Mouse (Mus musculus) MEL (cell line): ENCODE results near the gene Ldlrad2. TPM values are rescaled to one million over a fixed set of nuclear protein-coding genes. Genes with fewer than 3 reads are reported as not detected.

Experiments used
- DNase-seq: peaks from one replicate; pipeline ENCODE4 v3.0.0; 2011; ENCODE audit warnings: low read depth, low spot score
- H3K27ac ChIP-seq: 2 replicates; pipeline ENCODE4 v1.5.1; 2012; ENCODE audit warnings: low read depth, mild to moderate bottlenecking, control low read depth, low read length, moderate library complexity; ENCODE audit not compliant: control insufficient read depth
- H3K27me3 ChIP-seq, 2 experiments: fragments of 150-350 bp in 1 of 2; sonication (generic) in 1 of 2; 2 replicates each; pipeline ENCODE4 v1.6.1; 2012; ENCODE audit warnings: low read length in 2 of 2, mild to moderate bottlenecking in 2 of 2, improper control_type of control experiment in 1 of 2, moderate library complexity in 1 of 2; ENCODE audit not compliant: insufficient read depth in 2 of 2, control insufficient read depth in 1 of 2
- H3K36me3 ChIP-seq, 2 experiments: 2 replicates each; pipeline ENCODE4 v1.6.1; 2012 to 2014; ENCODE audit warnings: low read length in 2 of 2, improper control_type of control experiment in 1 of 2, inconsistent platforms in 1 of 2, mild to moderate bottlenecking in 1 of 2; ENCODE audit not compliant: insufficient read depth in 2 of 2, control insufficient read depth in 1 of 2
- H3K4me1 ChIP-seq, 2 experiments: fragments of 150-350 bp in 1 of 2; sonication (generic) in 1 of 2; 2 replicates each; pipeline ENCODE4 v1.6.1; 2012; ENCODE audit warnings: low read length in 2 of 2, improper control_type of control experiment in 1 of 2, mild to moderate bottlenecking in 1 of 2; ENCODE audit not compliant: insufficient read depth in 2 of 2, control insufficient read depth in 1 of 2
- H3K4me3 ChIP-seq, 2 experiments: fragments of 150-350 bp in 1 of 2; sonication (generic) in 1 of 2; 2 replicates each; pipeline ENCODE4 v1.5.1; 2012; ENCODE audit warnings: low read depth in 2 of 2, low read length in 2 of 2, mild to moderate bottlenecking in 2 of 2, moderate library complexity in 2 of 2, control low read depth in 1 of 2, improper control_type of control experiment in 1 of 2; ENCODE audit not compliant: control insufficient read depth in 1 of 2, insufficient read depth in 1 of 2
- H3K79me2 ChIP-seq: 2 replicates; pipeline ENCODE4 v1.6.1; 2012; ENCODE audit warnings: mild to moderate bottlenecking, low read length, moderate library complexity; ENCODE audit not compliant: control insufficient read depth, poor library complexity, insufficient read depth
- H3K9ac ChIP-seq: 2 replicates; pipeline ENCODE4 v1.6.1; 2012; ENCODE audit warnings: low read depth, mild to moderate bottlenecking, control low read depth, low read length, moderate library complexity; ENCODE audit not compliant: control insufficient read depth, poor library complexity, severe bottlenecking
- H3K9me3 ChIP-seq: fragments of 150-350 bp; sonication (generic); replicated peaks from 2 replicates; pipeline ENCODE4 v1.6.1; 2012; ENCODE audit warnings: mild to moderate bottlenecking, low read length, improper control_type of control experiment, moderate library complexity; ENCODE audit not compliant: insufficient read depth
- CHD1 ChIP-seq: IDR thresholded peaks from 2 replicates; pipeline ENCODE4 v1.6.1; 2012; ENCODE audit warnings: low read depth, mild to moderate bottlenecking, inconsistent platforms, low read length, improper control_type of control experiment
- CTCF ChIP-seq, 3 experiments: IDR thresholded peaks in 2 of 3; conservative IDR thresholded peaks in 1 of 3; 2 replicates each; pipeline ENCODE4 v1.5.1; 2011 to 2012; ENCODE audit warnings: low read length in 3 of 3, low read depth in 2 of 3, mild to moderate bottlenecking in 2 of 3, improper control_type of control experiment in 1 of 3, inconsistent platforms in 1 of 3, mixed read lengths in 1 of 3, moderate library complexity in 1 of 3; ENCODE audit not compliant: control insufficient read depth in 1 of 3, insufficient read depth in 1 of 3, poor library complexity in 1 of 3, severe bottlenecking in 1 of 3
- EP300 ChIP-seq, 2 experiments: IDR thresholded peaks; 2 replicates each; pipeline ENCODE4 v1.6.1; 2011; ENCODE audit warnings: improper control_type of control experiment in 2 of 2, low read length in 2 of 2, low read depth in 1 of 2, mild to moderate bottlenecking in 1 of 2
- GABPA ChIP-seq: IDR thresholded peaks from 2 replicates; pipeline ENCODE4 v1.6.1; 2012; ENCODE audit warnings: low read depth, mild to moderate bottlenecking, inconsistent platforms, low read length, improper control_type of control experiment, moderate library complexity
- GATA1 ChIP-seq: IDR thresholded peaks from 2 replicates; pipeline ENCODE4 v1.6.1; 2011; ENCODE audit warnings: low read depth, low read length, improper control_type of control experiment
- JUND ChIP-seq: IDR thresholded peaks from 2 replicates; pipeline ENCODE4 v1.6.1; 2011; ENCODE audit warnings: low read depth, mild to moderate bottlenecking, improper control_type of control experiment, low read length
- MAZ ChIP-seq: IDR thresholded peaks from 2 replicates; pipeline ENCODE4 v1.6.1; 2012; ENCODE audit warnings: low read depth, mild to moderate bottlenecking, inconsistent platforms, low read length, improper control_type of control experiment
- MEF2A ChIP-seq: IDR thresholded peaks from 2 replicates; pipeline ENCODE4 v1.6.1; 2014; ENCODE audit warnings: low read depth, mild to moderate bottlenecking, inconsistent platforms, low read length, improper control_type of control experiment; ENCODE audit not compliant: poor library complexity, insufficient replicate concordance, severe bottlenecking; ENCODE audit errors: extremely low read depth
- MYB ChIP-seq: IDR thresholded peaks from 2 replicates; pipeline ENCODE4 v1.6.1; 2011; ENCODE audit warnings: mild to moderate bottlenecking, low read depth, low read length, improper control_type of control experiment
- MYC ChIP-seq: IDR thresholded peaks from 2 replicates; pipeline ENCODE4 v1.6.1; 2011; ENCODE audit warnings: low read depth, mild to moderate bottlenecking, low read length, improper control_type of control experiment, moderate library complexity
- NELFE ChIP-seq: IDR thresholded peaks from 2 replicates; pipeline ENCODE4 v1.6.1; 2011; ENCODE audit warnings: low read depth, low read length, improper control_type of control experiment
- NRF1 ChIP-seq: IDR thresholded peaks from 2 replicates; pipeline ENCODE4 v1.6.1; 2014; ENCODE audit warnings: low read depth, mild to moderate bottlenecking, inconsistent platforms, low read length, improper control_type of control experiment, moderate library complexity; ENCODE audit not compliant: poor library complexity, insufficient read depth, severe bottlenecking
- POLR2A ChIP-seq, 2 experiments: IDR thresholded peaks; 2 replicates each; pipeline ENCODE4 v1.6.1; 2011 to 2012; ENCODE audit warnings: low read length in 2 of 2, mild to moderate bottlenecking in 2 of 2, control low read depth in 1 of 2, improper control_type of control experiment in 1 of 2, low read depth in 1 of 2, moderate library complexity in 1 of 2; ENCODE audit not compliant: control insufficient read depth in 1 of 2, insufficient read depth in 1 of 2, poor library complexity in 1 of 2
- POLR2AphosphoS5 ChIP-seq: IDR thresholded peaks from 2 replicates; pipeline ENCODE4 v1.6.1; 2012; ENCODE audit warnings: low read depth, borderline replicate concordance, mild to moderate bottlenecking, inconsistent platforms, low read length, moderate library complexity, mixed read lengths
- SMC3 ChIP-seq: IDR thresholded peaks from 2 replicates; pipeline ENCODE4 v1.6.1; 2011; ENCODE audit warnings: low read depth, low read length, improper control_type of control experiment
- TAL1 ChIP-seq: IDR thresholded peaks from 2 replicates; pipeline ENCODE4 v1.6.1; 2012; ENCODE audit warnings: mild to moderate bottlenecking, inconsistent platforms, low read length, moderate library complexity, mixed read lengths
- TBP ChIP-seq: IDR thresholded peaks from 2 replicates; pipeline ENCODE4 v1.8.0; 2011; ENCODE audit warnings: low read depth, low read length, improper control_type of control experiment
- USF1 ChIP-seq: IDR thresholded peaks from 2 replicates; pipeline ENCODE4 v1.6.1; 2014; ENCODE audit warnings: low read depth, mild to moderate bottlenecking, inconsistent platforms, low read length, improper control_type of control experiment, moderate library complexity
- USF2 ChIP-seq, 2 experiments: IDR thresholded peaks; 2 replicates each; pipeline ENCODE4 v1.6.1; 2011 to 2012; ENCODE audit warnings: improper control_type of control experiment in 2 of 2, low read length in 2 of 2, borderline replicate concordance in 1 of 2, inconsistent platforms in 1 of 2, low read depth in 1 of 2, mild to moderate bottlenecking in 1 of 2; ENCODE audit not compliant: insufficient read depth in 1 of 2
- ZC3H11A ChIP-seq: IDR thresholded peaks from 2 replicates; pipeline ENCODE4 v1.6.1; 2012; ENCODE audit warnings: low read depth, mild to moderate bottlenecking, inconsistent platforms, low read length, improper control_type of control experiment
- ZKSCAN1 ChIP-seq: IDR thresholded peaks from 2 replicates; pipeline ENCODE4 v1.6.1; 2012; ENCODE audit warnings: low read depth, mild to moderate bottlenecking, inconsistent platforms, low read length, improper control_type of control experiment, moderate library complexity
- ZMIZ1 ChIP-seq: IDR thresholded peaks from 2 replicates; pipeline ENCODE4 v1.6.1; 2012; ENCODE audit warnings: low read depth, mild to moderate bottlenecking, inconsistent platforms, low read length, improper control_type of control experiment, moderate library complexity
- polyA plus RNA-seq, 2 experiments: library from polyadenylated mRNA; stranded (reverse) in 1 of 2; unstranded in 1 of 2; fragments of >175 nt in 1 of 2; fragments of >200 nt in 1 of 2; gene quantifications; 2 replicates each; pipeline versions ENCODE4 v1.2.1 to v1.2.4; 2012; ENCODE audit warnings: low replicate concordance in 2 of 2, low read depth in 1 of 2; ENCODE audit not compliant: insufficient read length in 2 of 2, insufficient read depth in 1 of 2, missing spikeins in 1 of 2
- total RNA-seq: library from RNA; depleted of rRNA; stranded (reverse); fragments of 300-350 nt; gene quantifications from 2 replicates; pipeline ENCODE4 v1.2.3, GENCODE M21; 2012

Gene Ldlrad2
- total and polyA plus RNA-seq, 3 experiments: not detected

GRCm38 (mm10) chr4:137579789-137580188 is 5.4 kb upstream of the Ldlrad2 start:
- Histone ChIP-seq H3K79me2 (no peaks in the 10 kb centered on the region), H3K9ac (no peak overlapping the region), H3K9me3 (no peaks in the 10 kb centered on the region), H3K4me1 (no peaks in the 10 kb centered on the region), H3K36me3 (no peaks in the 10 kb centered on the region), H3K27me3 (no peaks in the 10 kb centered on the region; a peak in 1 of 4 replicates), H3K4me3 (no peak overlapping the region), H3K27ac (no peak overlapping the region)
- TF ChIP-seq MEF2A (no peak), ZC3H11A (no peak), CTCF (IDR thresholded peaks at IDR 0.05 in 2 of 3, conservative IDR thresholded peaks at IDR 0.05 in 1 of 3; ENCODE audit: control insufficient read depth in 1 of 3, insufficient read depth in 1 of 3, low read depth in 2 of 3, low read length in 3 of 3, poor library complexity in 1 of 3, severe bottlenecking in 1 of 3) (no peak), NRF1 (no peak), GABPA (no peak), MAZ (no peak), MYC (no peak), TAL1 (no peak), ZKSCAN1 (no peak), EP300 (IDR thresholded peaks at IDR 0.05; ENCODE audit: low read depth in 1 of 2, low read length in 2 of 2) (no peak), USF2 (IDR thresholded peaks at IDR 0.05; ENCODE audit: borderline replicate concordance in 1 of 2, insufficient read depth in 1 of 2, low read depth in 1 of 2, low read length in 2 of 2) (no peak), CHD1 (no peak), MYB (no peak), SMC3 (no peak), GATA1 (no peak), ZMIZ1 (no peak)
- no peak for DNase-seq

GRCm38 (mm10) chr4:137578181-137578845 is 3.9 kb upstream of the Ldlrad2 start:
- no peaks in the 10 kb centered on the region; a peak in 1 of 4 replicates for H3K27me3 ChIP-seq

More at GRCm38 (mm10) chr4:137578181-137578845, 3.9 kb upstream of the Ldlrad2 start:
- Histone ChIP-seq H3K9ac (no peak overlapping the region), H3K4me3 (no peak overlapping the region), H3K36me3 (no peaks in the 10 kb centered on the region), H3K4me1 (no peaks in the 10 kb centered on the region), H3K9me3 (no peaks in the 10 kb centered on the region), H3K79me2 (no peaks in the 10 kb centered on the region), H3K27ac (no peak overlapping the region)
- no peak for DNase-seq
- TF ChIP-seq POLR2AphosphoS5: no peak
- no peak for TF ChIP-seq CHD1
- TF ChIP-seq MYC: no peak
- no peak for TF ChIP-seq JUND
- TF ChIP-seq TBP: no peak
- TF ChIP-seq CTCF (IDR thresholded peaks at IDR 0.05 in 2 of 3, conservative IDR thresholded peaks at IDR 0.05 in 1 of 3; ENCODE audit: control insufficient read depth in 1 of 3, insufficient read depth in 1 of 3, low read depth in 2 of 3, low read length in 3 of 3, poor library complexity in 1 of 3, severe bottlenecking in 1 of 3): no peak
- TF ChIP-seq POLR2A (IDR thresholded peaks at IDR 0.05; ENCODE audit: control insufficient read depth in 1 of 2, insufficient read depth in 1 of 2, low read depth in 1 of 2, low read length in 2 of 2, poor library complexity in 1 of 2): no peak
- TF ChIP-seq USF1: no peak
- TF ChIP-seq TAL1: no peak
- TF ChIP-seq USF2 (IDR thresholded peaks at IDR 0.05; ENCODE audit: borderline replicate concordance in 1 of 2, insufficient read depth in 1 of 2, low read depth in 1 of 2, low read length in 2 of 2): no peak
- no peak for TF ChIP-seq NELFE
- no peak for TF ChIP-seq GABPA
